Mouse (Mus musculus) kidney, postnatal 0 days (tissue): Measurements from ENCODE around the gene Apol6. TPM values are rescaled to one million over a fixed set of nuclear protein-coding genes. Genes with fewer than 3 reads are reported as not detected.

ENCODE experiments used
- ATAC-seq: fragments of 200-750 bp; cut with Nextera tagmentation; replicated peaks from 2 replicates; pipeline ENCODE4 v1.8.0; 2017; ENCODE audit warnings: low read depth, moderate number of reproducible peaks, moderate TSS enrichment, moderate library complexity; ENCODE audit not compliant: low FRiP score
- DNase-seq: peaks from one replicate; pipeline ENCODE4 v3.0.0-alpha.2; 2016; ENCODE audit warnings: low spot score
- H3K27ac ChIP-seq: fragments of 300-500 bp; sonication (generic); 2 replicates; pipeline ENCODE4 v1.5.1; 2014; ENCODE audit warnings: mild to moderate bottlenecking
- H3K27me3 ChIP-seq: fragments of 300-500 bp; sonication (generic); 2 replicates; pipeline ENCODE4 v1.6.1; 2014; ENCODE audit warnings: low read length, mixed read lengths; ENCODE audit not compliant: insufficient read depth
- H3K36me3 ChIP-seq: fragments of 300-500 bp; sonication (generic); 2 replicates; pipeline ENCODE4 v1.6.1; 2014; ENCODE audit warnings: low read length, mixed read lengths; ENCODE audit not compliant: insufficient read depth
- H3K4me1 ChIP-seq: fragments of 300-500 bp; sonication (generic); replicated peaks from 2 replicates; pipeline ENCODE4 v1.6.1; 2014; ENCODE audit warnings: antibody characterized with exemption, low read length, mixed read lengths; ENCODE audit not compliant: insufficient read depth
- H3K4me2 ChIP-seq: fragments of 300-500 bp; sonication (generic); 2 replicates; pipeline ENCODE4 v1.6.1; 2014; ENCODE audit warnings: mild to moderate bottlenecking, low read length, moderate library complexity, mixed read lengths
- H3K4me3 ChIP-seq: fragments of 300-500 bp; sonication (generic); replicated peaks from 2 replicates; pipeline ENCODE4 v1.5.1; 2014; ENCODE audit warnings: low read depth, low read length
- H3K9ac ChIP-seq: fragments of 300-500 bp; sonication (generic); 2 replicates; pipeline ENCODE4 v1.6.1; 2014; ENCODE audit warnings: low read depth, low read length
- H3K9me3 ChIP-seq: fragments of 300-500 bp; sonication (generic); replicated peaks from 2 replicates; pipeline ENCODE4 v1.6.1; 2016; ENCODE audit warnings: low read length, inconsistent platforms, mixed read lengths
- CTCF ChIP-seq: IDR thresholded peaks from 2 replicates; pipeline ENCODE4 v1.5.1; 2016; ENCODE audit warnings: antibody characterized with exemption, low read depth, mild to moderate bottlenecking, moderate library complexity
- WGBS: fragments of 180-500 bp; shearing (Covaris S2); extraction: QIAGEN DNeasy Blood & Tissue Kit; methylation state at CpG from one replicate; pipeline ENCODE4 v1.1.7; 2014; 5-methylcytosine and 5-hydroxymethylcytosine counted together
- polyA plus RNA-seq: library from polyadenylated mRNA; unstranded; fragments of >200 nt; fragmentation: Nextera tagmentation; extraction: Ambion mirVana; gene quantifications from 2 replicates; pipeline ENCODE4 v1.2.1, GENCODE M21; 2015

Apol6 gene
- polyA plus RNA-seq, 1 experiment from 2014 or later = 0.08 TPM

- H3K4me1 ChIP-seq = peaks cover 9% of the 10 kb centered on the region; the same call in 1 of the 2 replicates
- ATAC-seq = no peak
- 82% methylated on average over 4 of the region's 4 CpGs for WGBS
- no peak for DNase-seq
- H3K4me3 ChIP-seq = no peak overlapping the region
- H3K27me3 ChIP-seq = no peaks in the 10 kb centered on the region
- no peak for TF ChIP-seq CTCF
- no peak overlapping the region for H3K27ac ChIP-seq
- H3K9ac ChIP-seq = no peak overlapping the region
- H3K9me3 ChIP-seq = no peaks in the 10 kb centered on the region
- H3K4me2 ChIP-seq = no peak overlapping the region
- H3K36me3 ChIP-seq = 0 out of 2 replicates have a peak, but pooled peaks cover 10% of the 10 kb centered on the region
These were observed 46.9 kb downstream of the Apol6 start for GRCm38 (mm10) chr15:77091394-77091793.

- Histone ChIP-seq H3K4me3 (no peak overlapping the region), H3K27ac (no peak overlapping the region), H3K4me1 (peaks cover 5% of the 10 kb centered on the region; the same call in 1 of the 2 replicates), H3K27me3 (no peaks in the 10 kb centered on the region), H3K9ac (no peak overlapping the region), H3K9me3 (no peaks in the 10 kb centered on the region), H3K4me2 (no peak overlapping the region), H3K36me3 (peaks cover 25% of the 10 kb centered on the region; the same call in 1 of the 2 replicates)
- ATAC-seq (no peak), DNase-seq (no peak)
- TF ChIP-seq CTCF = no peak
- 93% methylated on average over 13 of the region's 13 CpGs for WGBS
These were observed 49.9 kb downstream of the Apol6 start for GRCm38 (mm10) chr15:77094431-77094830.

- 85% methylated on average over 1 of the region's 1 CpGs for WGBS
- Histone ChIP-seq H3K4me1 (no peaks in the 10 kb centered on the region), H3K27ac (no peak overlapping the region), H3K36me3 (peaks cover 27% of the 10 kb centered on the region; the same call in 1 of the 2 replicates), H3K9ac (no peak overlapping the region), H3K27me3 (no peaks in the 10 kb centered on the region), H3K9me3 (no peaks in the 10 kb centered on the region), H3K4me2 (no peak overlapping the region), H3K4me3 (no peak overlapping the region)
- TF ChIP-seq CTCF = no peak
- DNase-seq = no peak
- no peak for ATAC-seq
These were observed 50.7 kb downstream of the Apol6 start for GRCm38 (mm10) chr15:77095216-77095615.

- TF ChIP-seq CTCF = no peak
- H3K36me3 ChIP-seq = peaks cover 32% of the 10 kb centered on the region
- no peak overlapping the region for H3K4me2 ChIP-seq
- no peaks in the 10 kb centered on the region for H3K4me1 ChIP-seq
- H3K27ac ChIP-seq = no peak overlapping the region
- no peaks in the 10 kb centered on the region for H3K9me3 ChIP-seq
- ATAC-seq = no peak
- WGBS = 91% methylated on average over 6 of the region's 6 CpGs
- H3K4me3 ChIP-seq = no peak overlapping the region
- H3K9ac ChIP-seq = no peak overlapping the region
- H3K27me3 ChIP-seq = no peaks in the 10 kb centered on the region
- no peak for DNase-seq
These were observed 52.8 kb downstream of the Apol6 start for GRCm38 (mm10) chr15:77097358-77097757.

GRCm38 (mm10) chr15:77099756-77100155 is 55.2 kb downstream of the Apol6 start:
- TF ChIP-seq CTCF = no peak
- H3K27ac ChIP-seq = no peak overlapping the region
- H3K27me3 ChIP-seq = no peaks in the 10 kb centered on the region
- peaks cover 31% of the 10 kb centered on the region for H3K36me3 ChIP-seq
- ATAC-seq = no peak
- no peaks in the 10 kb centered on the region for H3K9me3 ChIP-seq
- no peak overlapping the region for H3K4me3 ChIP-seq
- H3K4me1 ChIP-seq = peaks cover 7% of the 10 kb centered on the region; the same call in 1 of the 2 replicates
- no peak overlapping the region for H3K4me2 ChIP-seq
- no peak overlapping the region for H3K9ac ChIP-seq
- DNase-seq = no peak
- 47% methylated on average over 3 of the region's 3 CpGs for WGBS

GRCm38 (mm10) chr15:77102685-77103084 is 58.2 kb downstream of the Apol6 start:
- Histone ChIP-seq H3K4me1 (peaks cover 7% of the 10 kb centered on the region; the same call in 1 of the 2 replicates), H3K9me3 (no peaks in the 10 kb centered on the region), H3K4me3 (no peak overlapping the region), H3K27me3 (no peaks in the 10 kb centered on the region), H3K4me2 (no peak overlapping the region), H3K36me3 (peaks cover 23% of the 10 kb centered on the region), H3K27ac (no peak overlapping the region), H3K9ac (no peak overlapping the region)
- no peak for TF ChIP-seq CTCF
- WGBS = 88% methylated on average over 5 of the region's 5 CpGs
- ATAC-seq (no peak), DNase-seq (no peak)
